Mouse (Mus musculus) limb, embryonic 12.5 days (tissue): ENCODE measurements at regions not wholly inside any gene's neighbourhood (a gene's known extent, or its start where the extent isn't known, plus 50 kb on each side); places are given as distances from the start of the nearest gene placed in this dataset.
A peak's percentile ranks its signal among the peaks of the same experiment; 100 is the strongest.

Experiments
- ATAC-seq: fragments of 200-750 bp; cut with Nextera tagmentation; 2 replicates; pipeline ENCODE4 v1.8.0; 2017; ENCODE audit warnings: low read depth, moderate TSS enrichment; ENCODE audit not compliant: insufficient number of reproducible peaks, insufficient read depth, low FRiP score, low TSS enrichment
- H3K27ac ChIP-seq: fragments of 300-500 bp; sonication (generic); 2 replicates; pipeline ENCODE4 v1.5.1; 2016; ENCODE audit warnings: mild to moderate bottlenecking, moderate library complexity
- H3K27me3 ChIP-seq: fragments of 300-500 bp; sonication (generic); 2 replicates; pipeline ENCODE4 v1.6.1; 2016; ENCODE audit warnings: mild to moderate bottlenecking, moderate library complexity
- H3K36me3 ChIP-seq: fragments of 300-500 bp; sonication (generic); 2 replicates; pipeline ENCODE4 v1.6.1; 2016; ENCODE audit warnings: mild to moderate bottlenecking, moderate library complexity
- H3K4me1 ChIP-seq: fragments of 300-500 bp; sonication (generic); replicated peaks from 2 replicates; pipeline ENCODE4 v1.6.1; 2016
- H3K4me2 ChIP-seq: fragments of 300-500 bp; sonication (generic); 2 replicates; pipeline ENCODE4 v1.6.1; 2016; ENCODE audit warnings: mild to moderate bottlenecking, moderate library complexity
- H3K4me3 ChIP-seq: fragments of 300-500 bp; sonication (generic); replicated peaks from 2 replicates; pipeline ENCODE4 v1.5.1; 2016; ENCODE audit warnings: mild to moderate bottlenecking
- H3K9ac ChIP-seq: fragments of 300-500 bp; sonication (generic); replicated peaks from 2 replicates; pipeline ENCODE4 v1.6.1; 2016; ENCODE audit warnings: mild to moderate bottlenecking, moderate library complexity
- H3K9me3 ChIP-seq: fragments of 300-500 bp; sonication (generic); 2 replicates; pipeline ENCODE4 v1.6.1; 2016; ENCODE audit warnings: mild to moderate bottlenecking, moderate library complexity
- WGBS: fragments of 180-500 bp; shearing (Covaris S2); methylation state at CpG from one replicate; pipeline ENCODE4 v1.1.7; 2016; 5-methylcytosine and 5-hydroxymethylcytosine counted together

GRCm38 (mm10) chr10:21672171-21672570 is 79.2 kb downstream of the 1700020N01Rik start:
- WGBS = 78% methylated on average over 4 of the region's 4 CpGs
- no peak overlapping the region for H3K4me2 ChIP-seq
- H3K9me3 ChIP-seq = no peaks in the 10 kb centered on the region
- H3K4me1 ChIP-seq = 0 out of 2 replicates have a peak, but pooled peaks cover 4% of the 10 kb centered on the region
- no peaks in the 10 kb centered on the region for H3K27me3 ChIP-seq
- no peak overlapping the region for H3K27ac ChIP-seq
- H3K9ac ChIP-seq = no peak overlapping the region
- no peak for ATAC-seq
- no peak overlapping the region for H3K4me3 ChIP-seq
- no peaks in the 10 kb centered on the region for H3K36me3 ChIP-seq

- Histone ChIP-seq H3K27ac (no peak overlapping the region), H3K36me3 (no peaks in the 10 kb centered on the region), H3K9me3 (no peaks in the 10 kb centered on the region), H3K4me3 (no peak overlapping the region), H3K27me3 (no peaks in the 10 kb centered on the region), H3K4me2 (no peak overlapping the region), H3K9ac (no peak overlapping the region), H3K4me1 (0 out of 2 replicates have a peak, but pooled peaks cover 4% of the 10 kb centered on the region)
- 72% methylated on average over 5 of the region's 5 CpGs for WGBS
- ATAC-seq = no peak
Measured at GRCm38 (mm10) chr10:21672666-21673065, 79.7 kb downstream of the 1700020N01Rik start.

- no peaks in the 10 kb centered on the region for H3K9me3 ChIP-seq
Measured at GRCm38 (mm10) chr10:21673831-21674230, 80.9 kb downstream of the 1700020N01Rik start.

GRCm38 (mm10) chr10:21675786-21676185 is 82.8 kb downstream of the 1700020N01Rik start:
- H3K27me3 ChIP-seq = no peaks in the 10 kb centered on the region
- H3K36me3 ChIP-seq = no peaks in the 10 kb centered on the region
- H3K9ac ChIP-seq = no peak overlapping the region
- H3K9me3 ChIP-seq = no peaks in the 10 kb centered on the region
- no peak overlapping the region for H3K4me3 ChIP-seq
- no peak overlapping the region for H3K4me2 ChIP-seq
- H3K27ac ChIP-seq = no peak overlapping the region
- H3K4me1 ChIP-seq = 0 out of 2 replicates have a peak, but pooled peaks cover 5% of the 10 kb centered on the region
- WGBS = 95% methylated on average over 14 of the region's 14 CpGs
- no peak for ATAC-seq

More at GRCm38 (mm10) chr10:21673831-21674230, 80.9 kb downstream of the 1700020N01Rik start:
- Histone ChIP-seq H3K4me2 (no peak overlapping the region), H3K27me3 (no peaks in the 10 kb centered on the region), H3K27ac (no peak overlapping the region), H3K9ac (no peak overlapping the region), H3K4me1 (0 out of 2 replicates have a peak, but pooled peaks cover 3% of the 10 kb centered on the region), H3K4me3 (no peak overlapping the region), H3K36me3 (no peaks in the 10 kb centered on the region)
- ATAC-seq = no peak
- WGBS = 91% methylated on average over 1 of the region's 1 CpGs

DNA sequence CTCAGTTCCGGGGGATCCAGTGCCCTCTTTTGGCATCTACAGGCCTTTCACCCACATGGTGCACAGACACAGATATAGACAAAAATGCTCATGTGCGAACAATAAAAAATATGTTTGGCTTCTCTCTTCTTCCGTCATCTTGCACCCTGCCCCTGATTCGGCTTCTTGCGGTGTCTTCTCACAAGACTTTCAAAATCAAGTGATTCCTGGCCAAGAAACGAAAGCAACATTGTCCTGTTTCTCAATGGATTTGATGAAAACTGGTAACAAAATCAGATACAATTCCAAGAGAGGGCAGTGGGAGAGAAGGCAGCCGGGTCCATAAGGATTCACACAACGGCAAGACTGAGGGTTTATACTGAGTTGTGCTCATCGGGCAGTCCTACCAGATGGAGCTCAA is 85.0 kb downstream of the 1700020N01Rik start:
- 94% methylated on average over 9 of the region's 9 CpGs for WGBS
- no peak overlapping the region for H3K4me3 ChIP-seq
- 0 out of 2 replicates have a peak, but pooled peaks cover 5% of the 10 kb centered on the region for H3K4me1 ChIP-seq
- ATAC-seq = no peak
- H3K4me2 ChIP-seq = no peak overlapping the region
- H3K9me3 ChIP-seq = no peaks in the 10 kb centered on the region
- no peak overlapping the region for H3K27ac ChIP-seq
- no peaks in the 10 kb centered on the region for H3K27me3 ChIP-seq
- no peaks in the 10 kb centered on the region for H3K36me3 ChIP-seq
- no peak overlapping the region for H3K9ac ChIP-seq

- Histone ChIP-seq H3K27ac (no peak overlapping the region), H3K9ac (no peak overlapping the region), H3K4me1 (0 out of 2 replicates have a peak, but pooled peaks cover 5% of the 10 kb centered on the region), H3K9me3 (no peaks in the 10 kb centered on the region), H3K4me2 (no peak overlapping the region), H3K4me3 (no peak overlapping the region), H3K36me3 (no peaks in the 10 kb centered on the region), H3K27me3 (no peaks in the 10 kb centered on the region)
- ATAC-seq = no peak
- WGBS = 89% methylated on average over 6 of the region's 6 CpGs
Measured at GRCm38 (mm10) chr10:21678372-21678771, 85.4 kb downstream of the 1700020N01Rik start.

GRCm38 (mm10) chr10:21678811-21679451 is 86.0 kb downstream of the 1700020N01Rik start:
- H3K4me3 ChIP-seq = no peak overlapping the region
- H3K27me3 ChIP-seq = no peaks in the 10 kb centered on the region
- H3K4me1 ChIP-seq = 0 out of 2 replicates have a peak, but pooled peaks cover 5% of the 10 kb centered on the region
- H3K9me3 ChIP-seq = no peaks in the 10 kb centered on the region
- ATAC-seq = no peak
- H3K4me2 ChIP-seq = no peak overlapping the region
- H3K27ac ChIP-seq = 0 out of 2 replicates have a peak overlapping the region, but pooled peaks have one; percentile 7
- 67% methylated on average over 10 of the region's 10 CpGs for WGBS
- H3K36me3 ChIP-seq = no peaks in the 10 kb centered on the region
- no peak overlapping the region for H3K9ac ChIP-seq

DNA sequence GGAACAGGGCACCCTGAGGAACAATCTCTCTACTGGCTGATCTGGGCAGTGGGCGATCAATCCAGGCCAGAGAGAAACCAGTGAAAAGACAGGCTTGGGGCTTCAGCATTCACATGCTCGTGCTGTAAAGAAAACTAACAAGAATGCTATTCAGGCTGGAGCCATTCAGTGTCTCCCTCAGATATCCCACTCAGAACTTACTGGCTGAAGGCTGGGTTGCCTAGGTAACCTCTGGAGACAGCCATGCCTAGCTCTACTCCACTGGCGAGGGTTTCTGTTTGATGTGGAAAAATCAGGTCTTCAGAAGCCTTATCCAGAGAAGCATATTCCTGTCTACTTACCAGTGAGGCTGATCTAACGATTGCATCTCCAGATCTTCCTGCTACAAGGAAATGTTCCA is 87.8 kb downstream of the 1700020N01Rik start:
- H3K27me3 ChIP-seq = no peaks in the 10 kb centered on the region
- no peak overlapping the region for H3K4me3 ChIP-seq
- no peaks in the 10 kb centered on the region for H3K36me3 ChIP-seq
- no peaks in the 10 kb centered on the region for H3K9me3 ChIP-seq
- no peak overlapping the region for H3K4me2 ChIP-seq
- no peak overlapping the region for H3K27ac ChIP-seq
- no peak overlapping the region for H3K9ac ChIP-seq
- WGBS = 62% methylated on average over 4 of the region's 4 CpGs
- ATAC-seq = no peak
- H3K4me1 ChIP-seq = peaks cover 12% of the 10 kb centered on the region; the same call in 1 of the 2 replicates

DNA sequence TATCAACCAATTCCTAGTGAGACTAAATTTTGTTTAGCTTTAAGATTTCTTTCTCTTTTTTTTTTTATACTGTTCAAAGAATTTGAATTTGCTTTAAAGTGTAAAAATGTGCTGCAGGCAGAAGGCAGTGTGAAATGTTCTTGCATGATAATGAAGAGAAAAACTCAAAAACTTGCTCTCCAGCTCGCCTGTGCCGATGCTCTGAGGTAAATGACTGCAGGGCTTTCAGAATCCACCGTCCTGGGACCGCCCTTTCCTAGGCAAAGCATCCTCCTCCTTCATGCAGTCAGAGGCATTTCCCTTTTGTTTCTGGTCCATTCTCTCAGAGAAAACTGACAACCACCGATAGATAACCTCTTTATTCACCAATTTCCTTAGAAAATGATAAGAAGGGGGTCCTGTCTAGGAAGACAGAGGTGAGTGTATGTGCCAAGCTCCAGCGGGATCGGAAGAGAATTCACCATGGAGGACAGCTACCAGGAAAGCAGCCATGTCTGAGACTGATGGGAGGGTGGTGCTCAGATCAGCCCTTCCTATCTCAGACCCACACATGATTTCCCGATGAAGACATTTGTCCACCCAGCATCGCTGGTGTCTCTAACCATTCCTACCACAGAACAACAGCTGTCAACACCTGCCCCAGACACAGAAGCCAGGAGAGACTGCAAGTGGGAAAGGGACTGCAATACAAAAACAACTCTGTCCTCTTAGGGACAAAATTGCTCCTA is 91.5 kb downstream of the 1700020N01Rik start:
- no peaks in the 10 kb centered on the region for H3K27me3 ChIP-seq
- no peaks in the 10 kb centered on the region for H3K9me3 ChIP-seq
- H3K9ac ChIP-seq = no peak overlapping the region
- H3K4me3 ChIP-seq = no peak overlapping the region
- 73% methylated on average over 9 of the region's 9 CpGs for WGBS
- no peaks in the 10 kb centered on the region for H3K36me3 ChIP-seq
- ATAC-seq = no peak
- no peak overlapping the region for H3K4me2 ChIP-seq
- H3K27ac ChIP-seq = no peak overlapping the region
- H3K4me1 ChIP-seq = peaks cover 7% of the 10 kb centered on the region

DNA sequence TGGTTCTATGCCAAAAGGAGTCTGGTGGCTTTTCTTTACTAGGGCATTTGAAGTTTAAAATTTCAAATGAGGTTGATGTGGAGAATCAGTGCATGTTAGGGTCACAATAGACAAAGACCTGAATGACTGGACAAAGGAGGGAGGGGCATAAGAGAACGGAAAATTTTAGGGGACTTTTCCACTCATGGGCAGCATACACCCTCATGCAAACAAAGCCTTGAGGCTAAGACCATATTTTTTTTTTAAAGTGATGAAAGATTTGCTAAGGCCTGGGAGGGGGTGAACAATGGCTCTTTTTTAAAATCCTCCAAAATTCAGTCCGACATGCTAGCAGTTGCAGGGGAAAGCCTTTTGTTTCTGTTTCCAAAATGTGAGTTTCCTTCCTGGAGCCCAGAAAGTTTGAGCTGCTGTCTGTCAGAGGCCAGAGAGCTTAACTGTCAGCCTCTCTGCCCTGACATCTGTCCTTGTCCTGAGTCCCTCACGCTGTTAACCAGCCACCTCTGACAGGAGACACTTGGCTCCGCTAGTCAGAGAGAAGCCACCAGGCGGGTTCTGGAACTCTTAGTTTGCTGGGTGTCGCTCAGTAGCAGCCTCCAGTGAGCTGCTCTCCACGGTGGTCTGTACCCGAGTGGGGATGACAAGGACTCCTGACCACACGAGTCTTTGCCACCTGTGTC is 92.3 kb downstream of the 1700020N01Rik start:
- Histone ChIP-seq H3K4me2 (no peak overlapping the region), H3K9me3 (no peaks in the 10 kb centered on the region), H3K27ac (no peak overlapping the region), H3K4me1 (peaks cover 7% of the 10 kb centered on the region), H3K27me3 (no peaks in the 10 kb centered on the region), H3K4me3 (no peak overlapping the region), H3K9ac (no peak overlapping the region), H3K36me3 (no peaks in the 10 kb centered on the region)
- 41% methylated on average over 9 of the region's 9 CpGs for WGBS
- no peak for ATAC-seq

GRCm38 (mm10) chr10:21686060-21686459 is 93.1 kb downstream of the 1700020N01Rik start:
- H3K4me1 ChIP-seq = peaks cover 7% of the 10 kb centered on the region
- H3K27me3 ChIP-seq = no peaks in the 10 kb centered on the region
- H3K36me3 ChIP-seq = no peaks in the 10 kb centered on the region
- H3K27ac ChIP-seq = no peak overlapping the region
- H3K4me3 ChIP-seq = no peak overlapping the region
- ATAC-seq = no peak
- H3K9ac ChIP-seq = no peak overlapping the region
- H3K4me2 ChIP-seq = no peak overlapping the region
- no peaks in the 10 kb centered on the region for H3K9me3 ChIP-seq
- 62% methylated on average over 9 of the region's 9 CpGs for WGBS
